Mouse (Mus musculus) CH12.LX (cell line): ENCODE measurements around the gene Tmem43. TPM values are rescaled to one million over a fixed set of nuclear protein-coding genes. Genes with fewer than 3 reads are reported as not detected.
A peak's percentile ranks its signal among the peaks of the same experiment; 100 is the strongest.

ENCODE experiments used
- DNase-seq: peaks from one replicate; pipeline ENCODE4 v3.0.0-alpha.2; 2013; ENCODE audit errors: extremely low read depth
- H3K27ac ChIP-seq: 2 replicates; pipeline ENCODE4 v1.5.1; 2012; ENCODE audit warnings: low read depth, mild to moderate bottlenecking, control low read depth, moderate library complexity; ENCODE audit not compliant: insufficient read depth
- H3K27me3 ChIP-seq: replicated peaks from 2 replicates; pipeline ENCODE3; 2012; ENCODE audit warnings: inconsistent platforms
- H3K36me3 ChIP-seq, 2 experiments: replicated peaks in 1 of 2; 2 replicates each; pipeline versions ENCODE3 to v1.6.1; 2012; ENCODE audit warnings: inconsistent platforms in 1 of 2, low read length in 1 of 2, mild to moderate bottlenecking in 1 of 2, mixed read lengths in 1 of 2, moderate library complexity in 1 of 2; ENCODE audit not compliant: control insufficient read depth in 1 of 2, insufficient read depth in 1 of 2
- H3K4me1 ChIP-seq, 2 experiments: 2 replicates each; pipeline ENCODE4 v1.6.1; 2012; ENCODE audit warnings: inconsistent platforms in 1 of 2, moderate library complexity in 1 of 2; ENCODE audit not compliant: insufficient read depth in 2 of 2, control insufficient read depth in 1 of 2
- H3K4me2 ChIP-seq: 2 replicates; pipeline ENCODE4 v1.6.1; 2012; ENCODE audit warnings: low read depth, mild to moderate bottlenecking, control low read depth; ENCODE audit not compliant: poor library complexity, insufficient read depth, severe bottlenecking
- H3K4me3 ChIP-seq, 3 experiments: fragments of 150-350 bp in 1 of 3; sonication (generic) in 1 of 3; replicated peaks in 1 of 3; 2 replicates each; pipeline versions ENCODE3 to v1.5.1; 2011 to 2012; ENCODE audit warnings: low read depth in 2 of 3, low read length in 2 of 3, mild to moderate bottlenecking in 2 of 3, moderate library complexity in 2 of 3, control low read depth in 1 of 3, improper control_type of control experiment in 1 of 3, inconsistent platforms in 1 of 3, mixed read lengths in 1 of 3; ENCODE audit not compliant: poor library complexity in 1 of 3
- H3K79me2 ChIP-seq: replicated peaks from 2 replicates; pipeline ENCODE4 v1.6.1; 2012; ENCODE audit warnings: mild to moderate bottlenecking, moderate library complexity; ENCODE audit not compliant: control insufficient read depth, poor library complexity, insufficient read depth, severe bottlenecking; ENCODE audit errors: extremely low read depth
- H3K9ac ChIP-seq: 2 replicates; pipeline ENCODE4 v1.6.1; 2012; ENCODE audit warnings: low read depth, mild to moderate bottlenecking, control low read depth, moderate library complexity; ENCODE audit not compliant: insufficient read depth
- H3K9me3 ChIP-seq: replicated peaks from 2 replicates; pipeline ENCODE3; 2012; ENCODE audit warnings: low read length, inconsistent platforms, mixed read lengths
- BHLHE40 ChIP-seq: IDR thresholded peaks from 2 replicates; pipeline ENCODE4 v1.6.1; 2011; ENCODE audit warnings: mild to moderate bottlenecking, low read depth, low read length, improper control_type of control experiment
- CHD1 ChIP-seq: IDR thresholded peaks from 2 replicates; pipeline ENCODE4 v1.6.1; 2012; ENCODE audit warnings: low read depth, low read length, improper control_type of control experiment, inconsistent platforms
- CHD2 ChIP-seq: IDR thresholded peaks from 2 replicates; pipeline ENCODE4 v1.6.1; 2011; ENCODE audit warnings: low read length, improper control_type of control experiment
- CTCF ChIP-seq, 2 experiments: IDR thresholded peaks in 1 of 2; conservative IDR thresholded peaks in 1 of 2; 2 replicates each; pipeline ENCODE4 v1.5.1; 2011 to 2012; ENCODE audit warnings: low read depth in 2 of 2, low read length in 2 of 2, improper control_type of control experiment in 1 of 2, inconsistent platforms in 1 of 2, mild to moderate bottlenecking in 1 of 2, moderate library complexity in 1 of 2
- E2F4 ChIP-seq: IDR thresholded peaks from 2 replicates; pipeline ENCODE4 v1.6.1; 2011; ENCODE audit warnings: low read depth, low read length, improper control_type of control experiment; ENCODE audit not compliant: insufficient replicate concordance
- ELF1 ChIP-seq: IDR thresholded peaks from 2 replicates; pipeline ENCODE4 v1.6.1; 2014; ENCODE audit warnings: low read depth, mild to moderate bottlenecking, inconsistent platforms, low read length, improper control_type of control experiment
- EP300 ChIP-seq: IDR thresholded peaks from 2 replicates; pipeline ENCODE4 v1.6.1; 2011; ENCODE audit warnings: low read length, improper control_type of control experiment
- ETS1 ChIP-seq: conservative IDR thresholded peaks from 2 replicates; pipeline ENCODE4 v1.6.1; 2012; ENCODE audit warnings: low read depth, mild to moderate bottlenecking, inconsistent platforms, low read length, improper control_type of control experiment, moderate library complexity
- GABPA ChIP-seq: IDR thresholded peaks from 2 replicates; pipeline ENCODE4 v1.6.1; 2012; ENCODE audit warnings: low read depth, low read length, improper control_type of control experiment, inconsistent platforms; ENCODE audit not compliant: insufficient replicate concordance
- HCFC1 ChIP-seq: IDR thresholded peaks from 2 replicates; pipeline ENCODE4 v1.6.1; 2012; ENCODE audit warnings: low read depth, mild to moderate bottlenecking, inconsistent platforms, low read length, improper control_type of control experiment
- IRF4 ChIP-seq: IDR thresholded peaks from 2 replicates; pipeline ENCODE4 v1.6.1; 2014; ENCODE audit warnings: low read depth, mild to moderate bottlenecking, inconsistent platforms, low read length, improper control_type of control experiment
- JUN ChIP-seq: IDR thresholded peaks from 2 replicates; pipeline ENCODE4 v1.6.1; 2011; ENCODE audit warnings: low read depth, mild to moderate bottlenecking, low read length, improper control_type of control experiment, moderate library complexity; ENCODE audit not compliant: insufficient read depth
- JUND ChIP-seq: conservative IDR thresholded peaks from 2 replicates; pipeline ENCODE4 v1.6.1; 2011; ENCODE audit warnings: low read depth, low read length, improper control_type of control experiment
- MAFK ChIP-seq: IDR thresholded peaks from 2 replicates; pipeline ENCODE4 v1.6.1; 2011; ENCODE audit warnings: low read length, improper control_type of control experiment; ENCODE audit not compliant: insufficient replicate concordance
- MAX ChIP-seq: IDR thresholded peaks from 2 replicates; pipeline ENCODE4 v1.6.1; 2011; ENCODE audit warnings: low read length, improper control_type of control experiment
- MAZ ChIP-seq: IDR thresholded peaks from 2 replicates; pipeline ENCODE4 v1.6.1; 2012; ENCODE audit warnings: low read depth, mild to moderate bottlenecking, inconsistent platforms, low read length, improper control_type of control experiment, moderate library complexity
- MEF2A ChIP-seq: IDR thresholded peaks from 2 replicates; pipeline ENCODE4 v1.6.1; 2014; ENCODE audit warnings: low read depth, mild to moderate bottlenecking, inconsistent platforms, low read length, improper control_type of control experiment, borderline replicate concordance
- MXI1 ChIP-seq: IDR thresholded peaks from 2 replicates; pipeline ENCODE4 v1.6.1; 2011; ENCODE audit warnings: mild to moderate bottlenecking, low read depth, low read length, improper control_type of control experiment
- MYC ChIP-seq: IDR thresholded peaks from 2 replicates; pipeline ENCODE4 v1.6.1; 2011; ENCODE audit warnings: low read depth, mild to moderate bottlenecking, improper control_type of control experiment, low read length
- NELFE ChIP-seq: IDR thresholded peaks from 2 replicates; pipeline ENCODE4 v1.6.1; 2011; ENCODE audit warnings: low read depth, low read length, improper control_type of control experiment
- NRF1 ChIP-seq: IDR thresholded peaks from 2 replicates; pipeline ENCODE4 v1.6.1; 2014; ENCODE audit warnings: low read depth, mild to moderate bottlenecking, inconsistent platforms, low read length, improper control_type of control experiment, moderate library complexity
- PAX5 ChIP-seq: IDR thresholded peaks from 2 replicates; pipeline ENCODE4 v1.6.1; 2012; ENCODE audit warnings: low read length, inconsistent platforms, mixed read lengths
- POLR2A ChIP-seq: IDR thresholded peaks from 2 replicates; pipeline ENCODE4 v1.6.1; 2011; ENCODE audit warnings: low read depth, mild to moderate bottlenecking, improper control_type of control experiment, low read length
- POLR2AphosphoS2 ChIP-seq: IDR thresholded peaks from 2 replicates; pipeline ENCODE4 v1.6.1; 2011; ENCODE audit warnings: low read depth, low read length, improper control_type of control experiment
- RAD21 ChIP-seq: IDR thresholded peaks from 2 replicates; pipeline ENCODE4 v1.6.1; 2011; ENCODE audit warnings: low read depth, mild to moderate bottlenecking, low read length, improper control_type of control experiment, moderate library complexity
- RCOR1 ChIP-seq: conservative IDR thresholded peaks from 2 replicates; pipeline ENCODE4 v1.6.1; 2012; ENCODE audit warnings: low read depth, mild to moderate bottlenecking, inconsistent platforms, low read length, improper control_type of control experiment
- SIN3A ChIP-seq: IDR thresholded peaks from 2 replicates; pipeline ENCODE4 v1.6.1; 2012; ENCODE audit warnings: low read length, improper control_type of control experiment, inconsistent platforms
- SMC3 ChIP-seq: IDR thresholded peaks from 2 replicates; pipeline ENCODE4 v1.6.1; 2011; ENCODE audit warnings: low read depth, low read length, improper control_type of control experiment
- TBP ChIP-seq: conservative IDR thresholded peaks from 2 replicates; pipeline ENCODE4 v1.6.1; 2011; ENCODE audit warnings: low read depth, low read length, improper control_type of control experiment
- TCF12 ChIP-seq: IDR thresholded peaks from 2 replicates; pipeline ENCODE4 v1.6.1; 2014; ENCODE audit warnings: low read depth, mild to moderate bottlenecking, inconsistent platforms, low read length, improper control_type of control experiment
- UBTF ChIP-seq: IDR thresholded peaks from 2 replicates; pipeline ENCODE4 v1.6.1; 2012; ENCODE audit warnings: low read depth, mild to moderate bottlenecking, inconsistent platforms, low read length, improper control_type of control experiment, moderate library complexity
- USF1 ChIP-seq: IDR thresholded peaks from 2 replicates; pipeline ENCODE4 v1.6.1; 2014; ENCODE audit warnings: low read depth, mild to moderate bottlenecking, inconsistent platforms, low read length, improper control_type of control experiment
- USF2 ChIP-seq: conservative IDR thresholded peaks from 2 replicates; pipeline ENCODE4 v1.6.1; 2011; ENCODE audit warnings: low read depth, low read length, improper control_type of control experiment
- ZC3H11A ChIP-seq: IDR thresholded peaks from 2 replicates; pipeline ENCODE4 v1.6.1; 2012; ENCODE audit warnings: low read depth, mild to moderate bottlenecking, inconsistent platforms, low read length, improper control_type of control experiment
- ZKSCAN1 ChIP-seq: IDR thresholded peaks from 2 replicates; pipeline ENCODE4 v1.6.1; 2012; ENCODE audit warnings: low read depth, inconsistent platforms, low read length, improper control_type of control experiment, borderline replicate concordance
- ZMIZ1 ChIP-seq: IDR thresholded peaks from 2 replicates; pipeline ENCODE4 v1.6.1; 2012; ENCODE audit warnings: low read depth, mild to moderate bottlenecking, inconsistent platforms, low read length, improper control_type of control experiment
- ZNF384 ChIP-seq: IDR thresholded peaks from 2 replicates; pipeline ENCODE4 v1.6.1; 2012; ENCODE audit warnings: low read depth, low read length, improper control_type of control experiment, inconsistent platforms
- dilution Hi-C: fragments of 300-500 bp; cut with MboI; formaldehyde crosslinking; loops from 2 replicates; pipeline ENCODE4 v1.14.3; 2020; ENCODE audit warnings: low sequenced_read_pairs; ENCODE audit not compliant: extremely low pct_unique_long_range_greater_than_20kb, extremely low pct_ligation_motif_present
- in situ Hi-C: fragments of 300-500 bp; cut with MboI; formaldehyde crosslinking; loops from 3 replicates; pipeline ENCODE4 v1.14.3; 2019; ENCODE audit warnings: low sequenced_read_pairs, low pct_ligation_motif_present, low pct_unique_long_range_greater_than_20kb, mixed read lengths
- polyA plus RNA-seq: library from polyadenylated mRNA; unstranded; fragments of >175 nt; gene quantifications from 2 replicates; pipeline ENCODE4 v1.2.1, GENCODE M21; 2012; ENCODE audit warnings: low read depth; ENCODE audit not compliant: insufficient read length
- total RNA-seq, 2 experiments: library from RNA; depleted of rRNA; stranded (reverse); fragments of 300-350 nt in 1 of 2; fragments of >200 nt in 1 of 2; gene quantifications; 2 replicates each; pipeline ENCODE4 v1.2.3; 2012 to 2014

Tmem43 gene
- total RNA-seq (2012; rRNA removed) (27.8 and 29.7 TPM in 2 replicates), total RNA-seq (2014; rRNA removed) (24.5 and 25.0 TPM in 2 replicates), polyA plus RNA-seq (16.1 and 19.2 TPM in 2 replicates)

- no peaks in the 10 kb centered on the region for H3K27me3 ChIP-seq
- H3K27ac ChIP-seq = peak within 1 kb of the TSS; percentile 79
- peak within 1 kb of the TSS; percentile 93 for H3K9ac ChIP-seq
- H3K4me1 ChIP-seq = peaks cover 16 to 59% of the 10 kb centered on the region in 2 experiments
- dilution Hi-C loops = no loop called here
- peaks cover 49% of the 10 kb centered on the region for H3K79me2 ChIP-seq
- peak; percentile 99 for DNase-seq
- peak within 1 kb of the TSS; percentile 92 to 97 (median 93) for H3K4me3 ChIP-seq
- peaks cover 16 to 59% of the 10 kb centered on the region in 2 experiments for H3K36me3 ChIP-seq
- H3K4me2 ChIP-seq = peak within 1 kb of the TSS; percentile 90
- no peaks in the 10 kb centered on the region for H3K9me3 ChIP-seq
- in situ Hi-C loops = no loop called here
- TF ChIP-seq MAZ (peak; percentile 25; the same call in 1 of the 2 replicates), RAD21 (no peak), POLR2A (peak; percentile 86), E2F4 (peak; percentile 79; the same call in 1 of the 2 replicates), CHD2 (peak; percentile 76), GABPA (peak; percentile 96; the same call in 1 of the 2 replicates), IRF4 (peak; percentile 2; the same call in 1 of the 2 replicates), TCF12 (peak; percentile 71), USF2 (no peak), UBTF (peak; percentile 56; the same call in 1 of the 2 replicates), ZKSCAN1 (no peak), MAFK (no peak), BHLHE40 (peak; percentile 38; the same call in 1 of the 2 replicates), USF1 (no peak), NRF1 (peak; percentile 99), JUN (no peak), JUND (no peak), PAX5 (no peak), EP300 (no peak), ELF1 (peak; percentile 79), SMC3 (no peak), HCFC1 (peak; percentile 100), CTCF (conservative IDR thresholded peaks at IDR 0.05 in 1 of 2, IDR thresholded peaks at IDR 0.05 in 1 of 2; ENCODE audit: low read depth in 2 of 2, low read length in 2 of 2) (no peak), TBP (peak; percentile 60; the same call in 1 of the 2 replicates), MXI1 (peak; percentile 85; the same call in 1 of the 2 replicates), MAX (peak; percentile 68), ZMIZ1 (peak; percentile 64; the same call in 1 of the 2 replicates), SIN3A (peak; percentile 83), ZNF384 (no peak), ETS1 (no peak), NELFE (peak; percentile 69), POLR2AphosphoS2 (peak; percentile 46; the same call in 1 of the 2 replicates), MYC (peak; percentile 85; the same call in 1 of the 2 replicates), ZC3H11A (no peak), CHD1 (no peak), MEF2A (peak; percentile 73), RCOR1 (no peak)
Observed at GRCm38 (mm10) chr6:91472868-91473804, at the start of gene Tmem43, which contains the start of gene Chchd4. Gene Tmem43 (plus strand): TSS chr6:91473703. Gene Chchd4 (minus strand): TSS chr6:91473546.
